Mouse (Mus musculus): ENCODE data around the gene Hist1h2bk.

The Hist1h2bk gene

GRCm38 (mm10) chr13:22035267-22036148 is at the start of gene Hist1h2bk, which contains the start of gene Hist1h2ah:
Hist1h2bk (plus strand) TSS chr13:22035870.
Hist1h2ah (minus strand) TSS chr13:22035568.
- peak; percentile 93 for DNase-seq (ENCODE audit: inconsistent ontology term)

GRCm38 (mm10) chr13:21992550-21992949 is 43.1 kb upstream of the Hist1h2bk start:
- no peak for DNase-seq (ENCODE audit: inconsistent ontology term)

GRCm38 (mm10) chr13:21993957-21994738 is 41.5 kb upstream of the Hist1h2bk start:
- peak; percentile 54 for DNase-seq (ENCODE audit: inconsistent ontology term)

GRCm38 (mm10) chr13:21994896-21995295 is 40.8 kb upstream of the Hist1h2bk start:
- peak; percentile 38 for DNase-seq (ENCODE audit: inconsistent ontology term)

- DNase-seq (ENCODE audit: inconsistent ontology term) = peak; percentile 48
These were observed 40.2 kb upstream of the Hist1h2bk start for GRCm38 (mm10) chr13:21995331-21995914.

- DNase-seq (ENCODE audit: inconsistent ontology term) = peak; percentile 74
These were observed 39.4 kb upstream of the Hist1h2bk start for GRCm38 (mm10) chr13:21996101-21996839.

- no peak for DNase-seq (ENCODE audit: inconsistent ontology term)
These were observed 38.9 kb upstream of the Hist1h2bk start for GRCm38 (mm10) chr13:21996840-21997185.

- peak; percentile 16 for DNase-seq (ENCODE audit: inconsistent ontology term)
These were observed 38.4 kb upstream of the Hist1h2bk start for GRCm38 (mm10) chr13:21997201-21997820.

GRCm38 (mm10) chr13:21997821-21998220 is 37.8 kb upstream of the Hist1h2bk start:
- DNase-seq (ENCODE audit: inconsistent ontology term) = no peak

GRCm38 (mm10) chr13:21998412-21998811 is 37.3 kb upstream of the Hist1h2bk start:
- no peak for DNase-seq (ENCODE audit: inconsistent ontology term)

GRCm38 (mm10) chr13:21999147-21999546 is 36.5 kb upstream of the Hist1h2bk start:
- DNase-seq (ENCODE audit: inconsistent ontology term) = no peak

GRCm38 (mm10) chr13:22001346-22001745 is 34.3 kb upstream of the Hist1h2bk start:
- DNase-seq (ENCODE audit: inconsistent ontology term) = no peak

GRCm38 (mm10) chr13:22001823-22002222 is 33.8 kb upstream of the Hist1h2bk start:
- no peak for DNase-seq (ENCODE audit: inconsistent ontology term)

GRCm38 (mm10) chr13:22005605-22006333 is 29.9 kb upstream of the Hist1h2bk start:
- DNase-seq (ENCODE audit: inconsistent ontology term) = peak; percentile 61

- DNase-seq (ENCODE audit: inconsistent ontology term) = peak; percentile 70
These were observed 29.1 kb upstream of the Hist1h2bk start for GRCm38 (mm10) chr13:22006334-22007120.

GRCm38 (mm10) chr13:22007121-22007510 is 28.6 kb upstream of the Hist1h2bk start:
- DNase-seq (ENCODE audit: inconsistent ontology term) = no peak

- no peak for DNase-seq (ENCODE audit: inconsistent ontology term)
These were observed 27.8 kb upstream of the Hist1h2bk start for GRCm38 (mm10) chr13:22007872-22008271.

- DNase-seq (ENCODE audit: inconsistent ontology term) = no peak
These were observed 27.0 kb upstream of the Hist1h2bk start for GRCm38 (mm10) chr13:22008707-22009106.

GRCm38 (mm10) chr13:22009642-22010041 is 26.0 kb upstream of the Hist1h2bk start, which contains the start of gene Prss16:
Prss16 (minus strand) TSS chr13:22009742.
- DNase-seq (ENCODE audit: inconsistent ontology term) = no peak
